Mouse (Mus musculus) embryonic fibroblast, embryonic 13.5 days (primary cell): ENCODE results near the gene Psmd14.

Experiments
- CTCF ChIP-seq: IDR thresholded peaks from 2 replicates; pipeline ENCODE4 v1.5.1; 2011; ENCODE audit warnings: mild to moderate bottlenecking, control low read depth, low read length, moderate library complexity, borderline replicate concordance; ENCODE audit not compliant: insufficient read depth
- POLR2A ChIP-seq: IDR thresholded peaks from 2 replicates; pipeline ENCODE4 v1.6.1; 2011; ENCODE audit warnings: low read depth, mild to moderate bottlenecking, control low read depth, low read length, moderate library complexity

GRCm38 (mm10) chr2:61803443-61804367 lies 92.2 kb downstream of the Psmd14 start:
- no peak for TF ChIP-seq POLR2A
- no peak for TF ChIP-seq CTCF
